Mouse (Mus musculus) hindbrain, postnatal 0 days (tissue): ENCODE results near the gene Gas8. TPM values are rescaled to one million over a fixed set of nuclear protein-coding genes. Genes with fewer than 3 reads are reported as not detected.
A peak's percentile ranks its signal among the peaks of the same experiment; 100 is the strongest.
"Not testable (repeated sequence)": the region's sequence is repeated elsewhere in the genome, so short reads cannot be mapped to it uniquely, and the experiment has no call there.

Source experiments
- ATAC-seq: fragments of 200-750 bp; cut with Nextera tagmentation; 2 replicates; pipeline ENCODE4 v1.8.0; 2017; ENCODE audit warnings: mild to moderate bottlenecking, moderate TSS enrichment, moderate library complexity
- DNase-seq: peaks from one replicate; pipeline ENCODE4 v3.0.0-alpha.2; 2015; ENCODE audit warnings: low spot score
- H3K27ac ChIP-seq: fragments of 300-500 bp; sonication (generic); 2 replicates; pipeline ENCODE4 v1.5.1; 2014; ENCODE audit warnings: mild to moderate bottlenecking
- H3K27me3 ChIP-seq: fragments of 300-500 bp; sonication (generic); 2 replicates; pipeline ENCODE4 v1.6.1; 2014; ENCODE audit warnings: low read length, mixed read lengths; ENCODE audit not compliant: insufficient read depth
- H3K36me3 ChIP-seq: fragments of 300-500 bp; sonication (generic); 2 replicates; pipeline ENCODE4 v1.6.1; 2014; ENCODE audit warnings: low read length, mixed read lengths; ENCODE audit not compliant: insufficient read depth
- H3K4me1 ChIP-seq: fragments of 300-500 bp; sonication (generic); 2 replicates; pipeline ENCODE4 v1.6.1; 2014; ENCODE audit warnings: antibody characterized with exemption, low read length, mixed read lengths; ENCODE audit not compliant: insufficient read depth
- H3K4me2 ChIP-seq: fragments of 300-500 bp; sonication (generic); 2 replicates; pipeline ENCODE4 v1.6.1; 2014; ENCODE audit warnings: low read depth, mild to moderate bottlenecking, low read length, moderate library complexity, mixed read lengths
- H3K4me3 ChIP-seq: fragments of 300-500 bp; sonication (generic); 2 replicates; pipeline ENCODE4 v1.5.1; 2014; ENCODE audit warnings: low read length
- H3K9ac ChIP-seq: fragments of 300-500 bp; sonication (generic); replicated peaks from 2 replicates; pipeline ENCODE4 v1.6.1; 2014; ENCODE audit warnings: mild to moderate bottlenecking, low read length, moderate library complexity, mixed read lengths
- H3K9me3 ChIP-seq: fragments of 300-500 bp; sonication (generic); 2 replicates; pipeline ENCODE4 v1.6.1; 2016; ENCODE audit warnings: low read length, mixed read lengths
- CTCF ChIP-seq: IDR thresholded peaks from 2 replicates; pipeline ENCODE4 v1.5.1; 2016; ENCODE audit warnings: antibody characterized with exemption, control low read depth, low read depth
- WGBS: fragments of 180-500 bp; shearing (Covaris S2); extraction: QIAGEN DNeasy Blood & Tissue Kit; methylation state at CpG from one replicate; pipeline ENCODE4 v1.1.7; 2014; 5-methylcytosine and 5-hydroxymethylcytosine counted together
- polyA plus RNA-seq: library from polyadenylated mRNA; unstranded; fragments of >200 nt; fragmentation: Nextera tagmentation; extraction: Ambion mirVana; gene quantifications from 2 replicates; pipeline ENCODE4 v1.2.1, GENCODE M21; 2015
- total RNA-seq: library from RNA; depleted of rRNA; stranded (reverse); fragments of >200 nt; gene quantifications from 2 replicates; pipeline ENCODE4 v1.2.3, GENCODE M21; 2014; rRNA removed

The Gas8 gene
- total RNA-seq (16.3 TPM in 2 replicates), polyA plus RNA-seq (36.4 and 36.8 TPM in 2 replicates)

- Histone ChIP-seq H3K4me3 (peak within 1 kb of the TSS; percentile 57), H3K4me2 (peak within 1 kb of the TSS; percentile 89), H3K9ac (peak within 1 kb of the TSS; percentile 81), H3K9me3 (no peaks in the 10 kb centered on the region), H3K4me1 (peaks cover 17% of the 10 kb centered on the region), H3K36me3 (peaks cover 13% of the 10 kb centered on the region; the same call in 1 of the 2 replicates), H3K27me3 (no peaks in the 10 kb centered on the region), H3K27ac (peak within 1 kb of the TSS; percentile 61)
- peak; percentile 44 for TF ChIP-seq CTCF
- DNase-seq (peak; percentile 97), ATAC-seq (peak; percentile 94)
- under 1% methylated on average over 20 of the region's 20 CpGs for WGBS
Observed at GRCm38 (mm10) chr8:123518667-123519066, at the start of gene Gas8. Gene Gas8, plus strand, starts transcription at chr8:123518834.

DNA sequence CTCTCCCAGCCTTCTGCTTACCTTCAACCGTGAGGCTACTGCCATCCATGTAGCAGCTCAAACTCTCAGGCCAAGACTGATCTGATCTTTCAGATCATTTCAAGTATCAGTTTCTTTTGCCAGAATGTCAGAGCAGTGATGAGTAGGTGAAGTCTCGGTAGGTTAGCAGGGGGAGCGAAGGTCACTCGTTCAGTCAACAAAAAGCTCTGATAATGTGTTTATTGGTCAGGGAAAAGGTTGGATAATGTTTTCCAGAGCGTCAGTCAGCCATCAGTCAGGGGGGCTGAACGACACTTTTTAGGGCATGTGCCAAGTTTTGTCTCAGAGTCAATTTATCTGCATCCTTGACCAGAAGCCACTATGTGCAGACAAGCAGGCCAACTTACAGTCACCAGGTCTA is 45.6 kb upstream of the Gas8 start:
- WGBS = 75% methylated on average over 6 of the region's 6 CpGs
- not testable (repeated sequence) for H3K4me3 ChIP-seq

GRCm38 (mm10) chr8:123474549-123474948 is 44.1 kb upstream of the Gas8 start:
- not testable (repeated sequence) for ATAC-seq, H3K9ac ChIP-seq, H3K4me3 ChIP-seq, H3K27me3 ChIP-seq, H3K4me2 ChIP-seq, DNase-seq, H3K9me3 ChIP-seq, H3K36me3 ChIP-seq, H3K27ac ChIP-seq
- peaks cover 12% of the 10 kb centered on the region; the same call in 1 of the 2 replicates for H3K4me1 ChIP-seq
- 65% methylated on average over 5 of the region's 5 CpGs for WGBS

More for the DNA sequence above, 45.6 kb upstream of the Gas8 start:
- ATAC-seq, DNase-seq, H3K4me1 ChIP-seq, H3K4me2 ChIP-seq, H3K9ac ChIP-seq, H3K27me3 ChIP-seq, H3K27ac ChIP-seq, H3K9me3 ChIP-seq, H3K36me3 ChIP-seq: not testable (repeated sequence)

DNA sequence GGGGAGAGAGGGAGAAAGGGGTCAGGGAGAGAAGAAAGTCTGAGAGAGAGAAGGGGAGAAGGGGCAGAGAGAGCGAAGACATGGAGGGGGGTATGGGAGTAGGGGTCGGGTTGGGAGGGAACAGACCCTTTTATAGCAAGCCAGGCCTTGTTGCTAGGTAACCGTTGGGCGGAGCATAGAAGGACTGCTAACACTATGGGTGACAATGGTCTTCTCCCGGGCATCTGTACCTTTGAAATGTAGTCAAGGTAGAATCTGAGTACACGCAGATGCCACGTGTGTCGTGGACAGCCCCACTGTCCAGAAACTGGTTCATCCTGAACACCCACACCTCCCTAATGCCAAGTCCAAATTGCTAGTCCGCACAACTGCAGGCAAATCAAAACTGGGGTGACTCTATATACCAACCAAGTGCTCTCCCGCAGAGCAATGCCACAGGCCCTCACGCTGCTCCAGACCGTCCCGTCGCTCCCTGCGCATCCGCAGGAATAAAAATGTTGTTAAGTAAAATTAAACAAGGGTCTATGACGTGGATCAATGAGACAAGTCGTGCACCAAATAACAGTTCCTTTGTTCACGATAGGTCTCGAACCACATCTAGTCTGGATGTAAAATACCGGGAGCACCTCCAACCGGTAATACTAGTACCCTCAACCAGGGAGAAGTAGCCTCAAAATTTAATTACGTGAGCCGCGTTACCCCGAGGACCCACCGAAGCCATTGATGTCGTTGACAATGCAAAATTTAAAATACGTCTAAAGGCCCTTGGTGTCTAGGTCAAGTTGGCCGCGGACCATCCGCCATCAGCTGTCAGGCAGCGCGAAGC is 41.5 kb upstream of the Gas8 start:
- Histone ChIP-seq H3K27ac (peak overlapping the region; percentile 96), H3K4me3 (peak overlapping the region; percentile 89), H3K4me2 (peak overlapping the region; percentile 89), H3K9me3 (no peaks in the 10 kb centered on the region), H3K36me3 (peaks cover 12% of the 10 kb centered on the region; the same call in 1 of the 2 replicates), H3K4me1 (peaks cover 12% of the 10 kb centered on the region; the same call in 1 of the 2 replicates), H3K9ac (peak overlapping the region; percentile 81), H3K27me3 (no peaks in the 10 kb centered on the region)
- peak; percentile 68 for ATAC-seq
- peak; percentile 61 for DNase-seq
- 8% methylated on average over 34 of the region's 34 CpGs for WGBS
- TF ChIP-seq CTCF = no peak

- Histone ChIP-seq H3K27ac (peak within 1 kb of the TSS; percentile 96), H3K4me2 (peak within 1 kb of the TSS; percentile 89), H3K4me1 (peaks cover 12% of the 10 kb centered on the region; the same call in 1 of the 2 replicates), H3K36me3 (peaks cover 14% of the 10 kb centered on the region; the same call in 1 of the 2 replicates), H3K27me3 (no peaks in the 10 kb centered on the region), H3K9ac (peak within 1 kb of the TSS; percentile 81), H3K4me3 (peak within 1 kb of the TSS; percentile 89), H3K9me3 (no peaks in the 10 kb centered on the region)
- DNase-seq (peak; percentile 96), ATAC-seq (peak; percentile 95)
- 0% methylated on average over 54 of the region's 58 CpGs for WGBS
- TF ChIP-seq CTCF = no peak
Observed at GRCm38 (mm10) chr8:123477737-123478258, 40.8 kb upstream of the Gas8 start, which contains the start of gene Afg3l1. Gene Afg3l1, plus strand, starts transcription at chr8:123477903.

- no peak for ATAC-seq
- H3K27me3 ChIP-seq = no peaks in the 10 kb centered on the region
- TF ChIP-seq CTCF = no peak
Observed at GRCm38 (mm10) chr8:123478456-123479218, 40.0 kb upstream of the Gas8 start.

More at GRCm38 (mm10) chr8:123478456-123479218, 40.0 kb upstream of the Gas8 start:
- H3K4me2 ChIP-seq = peak overlapping the region; percentile 89
- H3K36me3 ChIP-seq = peaks cover 14% of the 10 kb centered on the region; the same call in 1 of the 2 replicates
- no peaks in the 10 kb centered on the region for H3K9me3 ChIP-seq
- H3K4me1 ChIP-seq = peaks cover 12% of the 10 kb centered on the region; the same call in 1 of the 2 replicates
- 36% methylated on average over 16 of the region's 16 CpGs for WGBS
- H3K27ac ChIP-seq = peak overlapping the region; percentile 96
- peak overlapping the region; percentile 81 for H3K9ac ChIP-seq
- H3K4me3 ChIP-seq = peak overlapping the region; percentile 89
- peak; percentile 51 for DNase-seq
